Mouse (Mus musculus): ENCODE data around the gene Sema3g.

DNA sequence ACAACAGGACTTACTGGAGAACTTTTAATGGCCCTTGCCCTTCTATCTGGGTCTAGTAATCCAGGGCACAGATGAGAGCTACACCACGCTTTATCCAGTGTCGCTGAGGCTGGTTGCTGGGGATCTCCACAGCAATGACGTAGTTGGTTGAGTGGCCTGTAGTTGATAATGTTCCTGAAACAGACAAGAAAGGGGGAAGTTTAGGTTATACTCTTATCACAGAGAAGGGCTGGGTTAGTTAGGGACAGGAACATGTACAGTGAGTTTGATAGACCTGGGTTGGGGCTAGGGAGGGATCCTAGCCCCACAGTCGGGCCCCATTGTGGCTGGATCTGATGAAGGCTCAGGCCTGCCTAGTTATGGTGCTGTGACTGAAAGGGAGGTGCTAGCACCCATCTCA, 42.7 kb downstream of the Sema3g start:
- no peak for TF ChIP-seq CTCF (IDR thresholded peaks at IDR 0.05; ENCODE audit: control insufficient read depth, insufficient read depth, insufficient read length)
- no peak for TF ChIP-seq MYOG (IDR thresholded peaks at IDR 0.05; ENCODE audit: control insufficient read depth, extremely low read depth, insufficient read length)
- no peak for TF ChIP-seq CEBPB (IDR thresholded peaks at IDR 0.05; ENCODE audit: low read depth)
- no peak for TF ChIP-seq USF1 (IDR thresholded peaks at IDR 0.05; ENCODE audit: low read depth)
- no peak for TF ChIP-seq MYOD1 (IDR thresholded peaks at IDR 0.05; ENCODE audit: control insufficient read depth, insufficient read length, low read depth)
- no peak for TF ChIP-seq MAX (IDR thresholded peaks at IDR 0.05)
- TF ChIP-seq FOSL1 (IDR thresholded peaks at IDR 0.05; ENCODE audit: insufficient read depth, low read length, poor library complexity, severe bottlenecking) = no peak
